Mouse (Mus musculus): ENCODE results near the gene Phpt1. TPM values are rescaled to one million over a fixed set of nuclear protein-coding genes. Genes with fewer than 3 reads are reported as not detected.
A peak's percentile ranks its signal among the peaks of the same experiment; 100 is the strongest.

Phpt1 gene
- 0.21 and 0.30 TPM in 2 replicates for polyA plus RNA-seq (2012)

DNA sequence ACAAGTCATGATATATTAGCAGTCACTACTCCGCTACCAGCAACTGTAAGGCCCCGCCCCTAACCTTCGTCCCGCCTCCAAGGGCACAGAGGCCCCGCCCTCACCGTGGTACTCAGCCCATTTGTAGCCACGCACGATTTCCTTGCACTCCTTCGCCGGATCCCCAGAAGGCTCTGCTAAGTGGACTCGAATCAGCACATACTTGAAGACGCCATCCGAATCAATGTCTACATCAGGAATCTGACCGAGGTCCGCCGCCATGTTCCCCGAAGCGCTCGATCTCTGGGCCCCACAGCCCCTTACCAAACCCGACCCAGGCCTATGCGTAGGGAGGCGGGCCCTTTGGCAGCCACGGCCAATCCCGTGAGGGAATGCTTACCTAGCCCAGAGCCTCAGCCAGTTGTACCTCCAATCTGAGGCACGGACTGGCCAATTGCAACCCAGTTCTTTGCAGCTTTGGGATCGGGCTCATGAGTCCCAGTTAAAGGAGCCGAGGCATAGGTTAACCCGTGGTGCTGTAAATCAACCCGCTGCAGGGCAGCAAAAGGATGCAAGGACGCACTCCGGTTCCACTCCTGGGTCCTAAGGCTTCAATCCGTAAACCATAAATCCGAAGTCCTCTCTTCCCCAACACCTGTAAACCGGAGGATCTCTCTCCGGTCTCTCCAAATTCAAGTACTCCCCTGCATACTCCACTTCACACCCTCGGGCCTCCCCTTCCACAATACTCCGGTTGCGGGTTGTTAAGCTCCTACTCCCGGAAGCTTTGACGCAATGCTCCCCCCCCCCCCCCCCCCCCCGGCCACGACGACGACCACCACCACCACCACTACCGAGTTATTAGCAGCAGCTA is at the start of gene Phpt1, which contains the start of gene Mamdc4:
Gene Phpt1 (minus strand): TSS at position 646 of the 853 bp plus-strand sequence.
Gene Mamdc4 (minus strand): TSS at position 267 of the 853 bp plus-strand sequence.
- Histone ChIP-seq H3K4me3 (replicated peaks) (peak within 1 kb of the TSS; percentile 72), H3K27me3 (ENCODE audit: control insufficient read depth) (peaks cover 48% of the 10 kb centered on the region), H3K36me3 (ENCODE audit: control insufficient read depth) (peaks cover 7% of the 10 kb centered on the region), H3K9me3 (ENCODE audit: control insufficient read depth, low read length) (peaks cover 27% of the 10 kb centered on the region), H3K4me1 (ENCODE audit: control insufficient read depth) (peaks cover 50% of the 10 kb centered on the region)
- TF ChIP-seq GATA1 (IDR thresholded peaks at IDR 0.05; ENCODE audit: low read length) (no peak), TAL1 (IDR thresholded peaks at IDR 0.05; ENCODE audit: low read length) (no peak)

DNA sequence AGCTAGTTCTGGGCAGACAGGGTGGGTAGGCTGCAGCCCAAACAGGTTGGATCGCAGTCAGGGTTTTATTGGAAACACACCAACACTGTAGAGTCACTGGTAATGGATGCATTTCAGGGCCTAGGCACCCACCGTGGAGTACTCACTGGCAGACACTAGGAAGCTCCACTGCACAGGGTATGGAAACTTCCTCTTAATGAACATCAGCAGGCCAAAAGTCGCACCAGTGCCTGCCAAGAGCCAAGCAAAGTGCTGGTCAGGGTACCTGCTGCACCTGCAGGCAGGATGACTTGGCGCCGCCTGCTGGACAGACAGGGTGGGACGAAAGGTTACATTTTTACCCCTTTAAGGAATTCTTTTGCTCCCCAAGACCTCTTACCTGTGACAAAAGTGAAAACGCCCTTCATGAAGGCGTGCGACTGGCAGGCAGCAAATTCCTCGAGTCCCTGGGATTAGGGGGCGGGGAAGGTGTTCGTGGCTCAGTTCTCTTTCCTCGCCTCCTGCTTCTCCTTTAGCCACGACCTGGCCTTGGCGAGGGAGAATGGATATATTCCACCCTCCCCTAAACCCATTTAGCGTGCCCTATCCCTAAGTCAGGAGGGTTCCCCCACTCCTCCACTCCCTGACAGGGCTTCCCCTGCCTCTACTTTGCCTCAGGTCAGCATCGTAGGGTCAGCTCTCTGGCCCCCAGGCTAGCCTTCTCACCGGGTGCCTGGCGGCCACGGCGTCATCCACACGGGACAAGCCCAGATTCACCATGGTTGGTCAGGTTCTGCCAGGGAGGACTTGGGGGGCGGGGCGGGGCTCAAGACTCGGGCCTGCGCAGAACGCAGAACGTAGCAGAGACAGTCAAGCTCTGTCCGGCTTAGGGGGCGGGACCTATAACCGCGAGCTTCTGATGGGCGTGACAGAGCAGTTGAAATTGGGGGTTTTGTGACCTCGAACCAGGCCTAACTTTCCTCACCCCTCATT is 46.5 kb upstream of the Phpt1 start, which contains the start of gene Tmem141:
Gene Tmem141 (minus strand): TSS at position 777 of the 972 bp plus-strand sequence.
- Histone ChIP-seq H3K4me1 (ENCODE audit: control insufficient read depth) (peaks cover 9% of the 10 kb centered on the region), H3K27me3 (ENCODE audit: control insufficient read depth) (peaks cover 31% of the 10 kb centered on the region), H3K4me3 (replicated peaks) (peak within 1 kb of the TSS; percentile 58), H3K36me3 (ENCODE audit: control insufficient read depth) (no peaks in the 10 kb centered on the region), H3K9me3 (ENCODE audit: control insufficient read depth, low read length) (no peaks in the 10 kb centered on the region)
- no peak for TF ChIP-seq GATA1 (IDR thresholded peaks at IDR 0.05; ENCODE audit: low read length)
- TF ChIP-seq TAL1 (IDR thresholded peaks at IDR 0.05; ENCODE audit: low read length), result no peak

DNA sequence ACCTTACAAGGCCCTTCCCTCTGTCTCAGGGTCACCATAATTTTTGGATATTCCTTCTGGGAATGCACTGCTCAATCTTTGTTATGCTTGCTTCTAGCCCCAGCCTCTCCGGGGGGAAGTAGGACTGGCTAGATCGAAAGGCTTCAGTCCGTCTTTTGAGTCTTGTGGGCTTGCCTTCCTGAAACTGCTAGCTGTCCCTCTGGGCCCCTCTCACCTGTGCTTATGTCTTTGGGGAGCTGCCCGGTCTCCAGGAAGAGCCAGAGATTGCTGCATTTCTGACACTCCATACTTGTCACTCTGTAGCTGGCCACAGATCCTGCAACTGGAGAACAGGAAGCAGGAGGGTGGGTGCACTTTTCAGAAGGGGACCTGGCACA is 45.8 kb upstream of the Phpt1 start:
- Histone ChIP-seq H3K9me3 (ENCODE audit: control insufficient read depth, low read length) (no peaks in the 10 kb centered on the region), H3K4me3 (replicated peaks) (no peak overlapping the region), H3K4me1 (ENCODE audit: control insufficient read depth) (peaks cover 9% of the 10 kb centered on the region), H3K27me3 (ENCODE audit: control insufficient read depth) (peaks cover 38% of the 10 kb centered on the region), H3K36me3 (ENCODE audit: control insufficient read depth) (no peaks in the 10 kb centered on the region)
- TF ChIP-seq TAL1 (IDR thresholded peaks at IDR 0.05; ENCODE audit: low read length), result no peak
- TF ChIP-seq GATA1 (IDR thresholded peaks at IDR 0.05; ENCODE audit: low read length), result no peak

DNA sequence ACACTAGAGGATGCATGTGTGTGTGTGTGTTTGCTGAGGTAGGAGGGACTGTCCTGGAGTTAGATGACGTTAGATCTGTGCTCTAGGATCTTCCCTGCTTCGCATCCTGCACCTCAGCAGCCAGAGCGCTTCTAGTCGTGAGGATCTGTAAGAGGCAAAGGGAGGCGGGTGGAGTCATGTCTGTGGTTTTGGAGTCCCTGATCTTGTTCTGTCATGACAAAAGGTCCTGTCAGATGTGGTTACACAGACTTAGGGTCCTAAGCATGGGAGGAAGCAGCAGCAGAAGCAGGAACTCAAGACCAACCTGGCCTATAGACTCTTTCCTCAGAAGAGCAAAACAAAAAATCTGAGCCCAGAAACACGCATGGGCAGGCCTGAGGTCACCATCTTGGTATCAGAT is 45.4 kb upstream of the Phpt1 start:
- H3K36me3 ChIP-seq (ENCODE audit: control insufficient read depth), result no peaks in the 10 kb centered on the region
- H3K9me3 ChIP-seq (ENCODE audit: control insufficient read depth, low read length), result no peaks in the 10 kb centered on the region
- peaks cover 43% of the 10 kb centered on the region for H3K27me3 ChIP-seq (ENCODE audit: control insufficient read depth)
- TF ChIP-seq GATA1 (IDR thresholded peaks at IDR 0.05; ENCODE audit: low read length) (no peak), TAL1 (IDR thresholded peaks at IDR 0.05; ENCODE audit: low read length) (no peak)
- H3K4me3 ChIP-seq (replicated peaks), result no peak overlapping the region
- peaks cover 9% of the 10 kb centered on the region for H3K4me1 ChIP-seq (ENCODE audit: control insufficient read depth)

DNA sequence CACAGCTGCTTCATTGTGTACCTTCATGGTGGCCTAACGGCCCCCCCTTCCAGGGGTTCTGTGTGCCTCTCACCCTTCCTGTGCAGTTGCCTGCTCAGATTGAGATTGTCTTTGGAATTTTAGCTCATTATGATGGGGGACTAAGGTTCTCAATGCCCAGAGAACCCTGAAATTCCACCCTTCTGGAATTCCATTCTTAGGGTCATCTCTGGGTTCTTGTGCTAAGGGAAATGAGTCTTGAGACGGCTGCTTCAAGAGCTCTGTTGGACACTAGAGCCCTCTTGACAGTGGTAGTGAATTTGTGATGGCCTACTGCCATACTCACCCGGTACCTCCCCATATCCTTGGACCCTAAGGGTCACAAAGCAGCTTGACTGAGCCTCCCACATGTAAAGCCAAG is 42.6 kb upstream of the Phpt1 start, which contains the start of gene Ccdc183:
Gene Ccdc183 (minus strand): TSS at position 101 of the 400 bp plus-strand sequence.
- no peak for TF ChIP-seq TAL1 (IDR thresholded peaks at IDR 0.05; ENCODE audit: low read length)
- TF ChIP-seq GATA1 (IDR thresholded peaks at IDR 0.05; ENCODE audit: low read length), result no peak
- Histone ChIP-seq H3K9me3 (ENCODE audit: control insufficient read depth, low read length) (no peaks in the 10 kb centered on the region), H3K36me3 (ENCODE audit: control insufficient read depth) (no peaks in the 10 kb centered on the region), H3K4me3 (replicated peaks) (no peak within 1 kb of the TSS), H3K4me1 (ENCODE audit: control insufficient read depth) (peaks cover 9% of the 10 kb centered on the region), H3K27me3 (ENCODE audit: control insufficient read depth) (peaks cover 62% of the 10 kb centered on the region)

DNA sequence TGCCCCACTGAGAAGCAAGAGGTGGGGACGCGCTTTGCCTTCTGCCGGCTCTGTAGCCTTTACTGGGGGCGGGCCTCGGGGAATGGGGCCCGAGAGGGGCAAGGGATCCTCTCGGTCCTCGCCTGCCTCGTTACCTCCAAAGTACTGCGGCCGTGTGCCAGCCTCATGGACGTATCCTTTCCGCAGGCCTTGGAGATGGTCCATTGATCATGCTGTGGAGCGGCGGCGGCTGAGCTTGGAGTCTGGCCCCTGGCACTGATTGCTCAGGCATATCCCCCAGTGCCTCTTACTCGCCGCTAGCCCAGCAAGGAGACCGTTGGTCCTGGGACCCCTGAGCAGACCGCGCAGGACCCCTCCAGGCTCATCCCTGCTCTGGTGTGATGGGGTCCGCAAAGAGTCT is 41.4 kb upstream of the Phpt1 start:
- no peak overlapping the region for H3K4me3 ChIP-seq (replicated peaks)
- no peaks in the 10 kb centered on the region for H3K9me3 ChIP-seq (ENCODE audit: control insufficient read depth, low read length)
- peaks cover 3% of the 10 kb centered on the region for H3K4me1 ChIP-seq (ENCODE audit: control insufficient read depth)
- H3K27me3 ChIP-seq (ENCODE audit: control insufficient read depth), result peaks cover 64% of the 10 kb centered on the region
- H3K36me3 ChIP-seq (ENCODE audit: control insufficient read depth), result no peaks in the 10 kb centered on the region
- TF ChIP-seq TAL1 (IDR thresholded peaks at IDR 0.05; ENCODE audit: low read length) (no peak), GATA1 (IDR thresholded peaks at IDR 0.05; ENCODE audit: low read length) (no peak)

DNA sequence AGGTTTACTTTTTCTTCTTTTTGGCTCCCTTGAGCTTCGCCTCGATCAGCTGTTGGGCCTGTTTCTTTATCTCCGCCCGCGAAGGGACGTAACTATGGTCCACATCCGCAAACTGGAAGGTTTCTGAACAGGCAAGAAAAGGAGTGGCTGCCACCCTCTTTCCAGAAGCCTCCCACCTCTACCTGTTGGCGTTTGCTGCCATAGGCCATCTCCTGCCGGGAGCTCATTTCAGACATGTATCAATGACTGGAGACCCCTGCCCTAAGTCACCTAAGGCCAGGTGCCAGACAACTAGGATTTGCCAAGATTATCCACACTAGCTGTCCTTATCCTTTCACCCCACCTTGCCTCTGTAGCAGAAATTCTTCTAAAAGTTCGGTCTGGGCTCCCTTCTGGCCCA is 33.6 kb upstream of the Phpt1 start:
- TF ChIP-seq TAL1 (IDR thresholded peaks at IDR 0.05; ENCODE audit: low read length) (no peak), GATA1 (IDR thresholded peaks at IDR 0.05; ENCODE audit: low read length) (no peak)
- Histone ChIP-seq H3K4me1 (ENCODE audit: control insufficient read depth) (peaks cover 34% of the 10 kb centered on the region), H3K36me3 (ENCODE audit: control insufficient read depth) (peaks cover 6% of the 10 kb centered on the region), H3K27me3 (ENCODE audit: control insufficient read depth) (peaks cover 9% of the 10 kb centered on the region), H3K9me3 (ENCODE audit: control insufficient read depth, low read length) (no peaks in the 10 kb centered on the region), H3K4me3 (replicated peaks) (peak overlapping the region; percentile 79)

DNA sequence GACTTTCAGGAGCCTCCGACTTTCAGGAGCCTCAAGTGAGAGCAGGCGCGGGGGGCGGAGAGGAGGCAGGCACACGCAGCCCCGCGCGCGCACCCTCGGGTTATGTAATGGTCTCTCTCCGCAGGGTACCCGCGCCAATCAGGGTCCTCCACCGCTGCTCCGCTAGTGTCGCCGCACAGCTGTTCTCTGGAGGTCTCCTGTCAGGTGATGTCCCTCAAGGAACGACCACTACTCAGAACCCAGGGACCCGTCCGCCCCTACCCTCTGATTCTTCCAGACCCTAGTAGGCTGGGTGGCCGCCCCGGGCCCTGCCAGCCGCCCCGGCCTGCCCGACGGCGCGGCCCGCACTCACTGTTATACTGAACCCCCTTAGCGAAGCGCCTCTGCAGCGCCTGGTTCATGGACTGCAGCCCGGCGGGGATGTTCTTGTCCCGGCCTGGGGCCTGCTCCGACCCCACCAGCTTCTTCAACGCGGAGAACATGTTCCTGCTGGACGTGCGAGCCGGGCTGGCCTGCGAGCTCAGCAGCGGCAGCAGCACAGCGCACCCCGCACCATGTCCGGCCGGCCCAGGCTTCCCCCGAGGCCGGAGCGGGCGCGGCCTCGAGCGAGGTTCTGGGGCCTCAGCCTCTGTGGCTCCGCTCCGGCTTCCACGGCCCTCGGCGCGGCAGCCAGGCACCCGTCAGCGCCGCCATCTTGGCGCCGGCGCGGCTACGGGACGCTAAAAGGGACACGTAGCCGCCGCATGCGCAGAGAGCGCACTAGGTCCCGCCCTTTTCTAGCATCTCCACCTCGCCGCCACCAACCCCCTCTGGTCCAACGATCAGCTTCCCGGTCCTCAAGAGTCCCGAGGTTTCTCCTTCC is 33.0 kb upstream of the Phpt1 start, which contains the start of gene Rabl6:
Gene Rabl6 (minus strand): TSS at position 761 of the 862 bp plus-strand sequence.
- H3K4me1 ChIP-seq (ENCODE audit: control insufficient read depth), result peaks cover 34% of the 10 kb centered on the region
- TF ChIP-seq GATA1 (IDR thresholded peaks at IDR 0.05; ENCODE audit: low read length) (no peak), TAL1 (IDR thresholded peaks at IDR 0.05; ENCODE audit: low read length) (no peak)
- peak within 1 kb of the TSS; percentile 79 for H3K4me3 ChIP-seq (replicated peaks)
- peaks cover 11% of the 10 kb centered on the region for H3K36me3 ChIP-seq (ENCODE audit: control insufficient read depth)
- H3K9me3 ChIP-seq (ENCODE audit: control insufficient read depth, low read length), result no peaks in the 10 kb centered on the region
- H3K27me3 ChIP-seq (ENCODE audit: control insufficient read depth), result peaks cover 2% of the 10 kb centered on the region
